Mouse (Mus musculus): ENCODE results near the gene Rgs9bp. TPM values are rescaled to one million over a fixed set of nuclear protein-coding genes. Genes with fewer than 3 reads are reported as not detected.
"Not testable (repeated sequence)": the region's sequence is repeated elsewhere in the genome, so short reads cannot be mapped to it uniquely, and the experiment has no call there.

Rgs9bp gene
- polyA plus RNA-seq, 1 experiment from 2014 or later = 0.04 TPM

- not testable (repeated sequence) for H3K9me3 ChIP-seq; H3K4me1 ChIP-seq; H3K9ac ChIP-seq; H3K4me3 ChIP-seq (replicated peaks); H3K27ac ChIP-seq; ATAC-seq (ENCODE audit: low FRiP score); H3K4me2 ChIP-seq; H3K36me3 ChIP-seq (replicated peaks)
- 0 out of 2 replicates have a peak, but pooled peaks cover 10% of the 10 kb centered on the region for H3K27me3 ChIP-seq
- 16% methylated on average over 6 of the region's 6 CpGs for WGBS
These were observed 14.5 kb downstream of the Rgs9bp start for GRCm38 (mm10) chr7:35570883-35571282.

- 0 out of 2 replicates have a peak, but pooled peaks cover 10% of the 10 kb centered on the region for H3K27me3 ChIP-seq
- ATAC-seq (ENCODE audit: low FRiP score); H3K9me3 ChIP-seq; H3K4me1 ChIP-seq; H3K9ac ChIP-seq; H3K27ac ChIP-seq; H3K4me3 ChIP-seq (replicated peaks); H3K4me2 ChIP-seq; H3K36me3 ChIP-seq (replicated peaks): not testable (repeated sequence)
- 95% methylated on average over 4 of the region's 4 CpGs for WGBS
These were observed 15.7 kb downstream of the Rgs9bp start for GRCm38 (mm10) chr7:35569724-35570123.

- not testable (repeated sequence) for H3K27me3 ChIP-seq; H3K4me3 ChIP-seq (replicated peaks); H3K4me1 ChIP-seq; H3K27ac ChIP-seq; H3K4me2 ChIP-seq; H3K9ac ChIP-seq; H3K36me3 ChIP-seq (replicated peaks); H3K9me3 ChIP-seq; ATAC-seq (ENCODE audit: low FRiP score)
- 82% methylated on average over 13 of the region's 13 CpGs for WGBS
These were observed 19.4 kb downstream of the Rgs9bp start for GRCm38 (mm10) chr7:35565965-35566364.

DNA sequence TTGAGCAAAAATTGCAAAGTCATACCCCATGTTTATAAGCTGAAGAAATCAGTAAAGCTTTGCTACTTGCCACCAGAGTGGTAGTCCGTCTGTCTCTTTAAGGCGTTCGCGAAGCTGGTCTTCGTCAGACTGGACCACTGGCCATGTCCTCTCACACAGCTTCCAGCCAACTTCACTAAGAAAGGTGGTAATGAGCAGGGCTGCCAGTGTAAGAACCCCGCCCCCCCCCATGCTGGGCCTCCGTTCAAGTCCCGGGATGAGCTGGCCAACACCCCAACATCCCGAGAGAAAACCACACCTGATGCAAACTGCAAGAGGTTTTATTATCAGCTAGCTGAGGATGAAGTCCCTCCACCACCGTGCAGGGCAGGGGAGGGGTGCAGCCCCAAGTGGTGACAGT lies 20.5 kb downstream of the Rgs9bp start:
- 90% methylated on average over 10 of the region's 10 CpGs for WGBS
- not testable (repeated sequence) for H3K27ac ChIP-seq; ATAC-seq (ENCODE audit: low FRiP score)

DNA sequence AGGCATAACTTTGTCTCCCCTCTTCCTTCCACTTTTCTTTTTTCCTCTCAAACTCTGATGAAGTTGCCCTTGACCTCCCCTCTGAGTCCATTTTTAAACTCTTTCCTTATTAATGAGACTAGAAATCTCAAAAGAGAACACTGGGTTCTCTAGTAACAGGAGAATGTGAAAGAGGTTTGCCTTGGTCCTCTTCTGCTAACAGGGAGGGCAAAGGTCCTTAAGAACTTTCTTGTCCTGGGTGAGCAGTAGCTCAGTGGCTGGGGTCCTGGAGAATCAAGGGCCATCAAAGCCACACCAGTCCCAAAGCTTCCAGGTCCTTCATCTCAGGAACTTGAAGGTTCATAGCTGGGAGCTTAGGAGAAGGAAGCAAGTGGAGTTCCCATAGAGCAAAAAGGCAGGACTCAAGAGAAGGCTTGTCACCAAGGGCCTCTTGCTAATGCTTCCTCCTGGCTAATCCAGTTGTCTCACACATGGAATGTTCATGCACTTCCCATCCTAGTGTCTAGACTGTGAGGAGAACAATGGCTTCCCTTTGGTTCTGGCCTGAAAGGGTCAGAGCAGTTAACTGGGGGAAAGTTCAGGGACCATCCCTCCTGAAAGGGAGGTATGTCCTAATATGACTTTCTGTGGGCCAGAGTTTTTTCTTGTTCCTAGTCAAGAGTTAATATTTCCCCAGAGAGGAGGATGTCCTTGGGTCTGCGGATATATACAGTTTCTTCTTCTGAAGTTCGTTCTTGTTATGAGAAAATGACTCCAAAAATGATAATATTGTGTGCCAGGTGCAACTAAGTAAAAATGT lies 21.1 kb downstream of the Rgs9bp start:
- Histone ChIP-seq H3K9ac (no peak overlapping the region), H3K4me3 (replicated peaks) (no peak overlapping the region), H3K4me1 (no peaks in the 10 kb centered on the region), H3K27ac (no peak overlapping the region), H3K27me3 (peaks cover 9% of the 10 kb centered on the region; the same call in 1 of the 2 replicates), H3K36me3 (replicated peaks) (no peaks in the 10 kb centered on the region), H3K4me2 (no peak overlapping the region), H3K9me3 (no peaks in the 10 kb centered on the region)
- no peak for ATAC-seq (ENCODE audit: low FRiP score)
- WGBS = 94% methylated on average over 2 of the region's 2 CpGs

More for the DNA sequence above, 20.5 kb downstream of the Rgs9bp start:
- H3K9ac ChIP-seq; H3K4me2 ChIP-seq; H3K4me1 ChIP-seq; H3K36me3 ChIP-seq (replicated peaks); H3K27me3 ChIP-seq; H3K4me3 ChIP-seq (replicated peaks); H3K9me3 ChIP-seq: not testable (repeated sequence)

DNA sequence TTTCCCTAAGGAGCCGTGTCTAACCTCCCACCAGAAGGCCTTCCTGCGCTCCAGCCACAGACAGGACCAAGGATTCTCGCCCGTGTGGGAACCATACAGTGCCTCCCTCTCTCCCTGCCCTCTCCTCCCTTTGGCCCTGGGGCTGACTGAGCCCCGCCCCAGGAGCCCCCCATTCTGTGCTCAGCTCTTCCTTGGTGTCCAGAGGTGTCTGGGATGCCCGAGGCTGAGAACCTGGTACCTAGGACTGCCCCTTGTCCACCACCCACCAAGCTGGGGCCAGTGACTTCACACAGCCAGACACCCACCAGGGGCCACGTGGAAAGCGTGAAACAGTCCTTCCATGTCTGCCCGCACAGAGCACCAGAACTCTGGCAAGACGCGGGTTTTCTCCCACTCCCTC lies 22.3 kb downstream of the Rgs9bp start:
- Histone ChIP-seq H3K27me3 (peaks cover 9% of the 10 kb centered on the region; the same call in 1 of the 2 replicates), H3K4me2 (no peak overlapping the region), H3K27ac (no peak overlapping the region), H3K36me3 (replicated peaks) (no peaks in the 10 kb centered on the region), H3K4me3 (replicated peaks) (no peak overlapping the region), H3K4me1 (no peaks in the 10 kb centered on the region), H3K9ac (no peak overlapping the region), H3K9me3 (no peaks in the 10 kb centered on the region)
- WGBS = 75% methylated on average over 11 of the region's 11 CpGs
- ATAC-seq (ENCODE audit: low FRiP score) = no peak

GRCm38 (mm10) chr7:35559838-35560237 lies 25.5 kb downstream of the Rgs9bp start:
- Histone ChIP-seq H3K4me2 (no peak overlapping the region), H3K9me3 (no peaks in the 10 kb centered on the region), H3K4me1 (peaks cover 8% of the 10 kb centered on the region), H3K27ac (no peak overlapping the region), H3K9ac (no peak overlapping the region), H3K4me3 (replicated peaks) (no peak overlapping the region), H3K36me3 (replicated peaks) (no peaks in the 10 kb centered on the region), H3K27me3 (peaks cover 9% of the 10 kb centered on the region; the same call in 1 of the 2 replicates)
- no peak for ATAC-seq (ENCODE audit: low FRiP score)
- 94% methylated on average over 3 of the region's 3 CpGs for WGBS

DNA sequence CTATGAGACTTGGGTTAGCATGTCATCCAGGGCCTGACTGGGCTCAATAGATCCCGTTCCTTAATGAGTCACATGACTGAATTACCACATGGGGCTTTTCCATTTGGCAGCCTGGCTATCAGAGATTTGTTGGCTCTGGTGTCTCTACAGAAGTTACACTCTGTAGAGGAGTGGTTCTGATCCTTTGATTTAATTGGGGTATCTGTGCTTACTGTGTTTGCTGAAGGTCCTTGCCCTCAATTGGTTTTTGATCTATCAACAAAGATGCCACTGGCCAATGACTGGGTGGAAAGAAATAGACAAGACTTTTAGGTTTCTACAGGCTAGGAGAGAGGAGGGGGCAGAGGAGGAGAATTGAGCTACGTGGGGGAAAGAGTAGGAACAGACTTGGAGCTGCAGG lies 26.7 kb downstream of the Rgs9bp start:
- H3K9me3 ChIP-seq = no peaks in the 10 kb centered on the region
- H3K4me1 ChIP-seq = peaks cover 16% of the 10 kb centered on the region
- no peak overlapping the region for H3K4me2 ChIP-seq
- H3K36me3 ChIP-seq (replicated peaks) = no peaks in the 10 kb centered on the region
- ATAC-seq (ENCODE audit: low FRiP score) = no peak
- no peak overlapping the region for H3K9ac ChIP-seq
- peaks cover 9% of the 10 kb centered on the region; the same call in 1 of the 2 replicates for H3K27me3 ChIP-seq
- WGBS = 65% methylated on average over 2 of the region's 2 CpGs
- H3K27ac ChIP-seq = no peak overlapping the region
- H3K4me3 ChIP-seq (replicated peaks) = no peak overlapping the region

GRCm38 (mm10) chr7:35557577-35557976 lies 27.8 kb downstream of the Rgs9bp start:
- Histone ChIP-seq H3K4me2 (no peak overlapping the region), H3K9ac (no peak overlapping the region), H3K4me1 (peaks cover 16% of the 10 kb centered on the region), H3K27ac (no peak overlapping the region), H3K36me3 (replicated peaks) (no peaks in the 10 kb centered on the region), H3K9me3 (no peaks in the 10 kb centered on the region), H3K27me3 (peaks cover 6% of the 10 kb centered on the region; the same call in 1 of the 2 replicates), H3K4me3 (replicated peaks) (no peak overlapping the region)
- WGBS = 89% methylated on average over 3 of the region's 3 CpGs
- no peak for ATAC-seq (ENCODE audit: low FRiP score)

GRCm38 (mm10) chr7:35556905-35557304 lies 28.5 kb downstream of the Rgs9bp start:
- Histone ChIP-seq H3K4me2 (no peak overlapping the region), H3K9me3 (no peaks in the 10 kb centered on the region), H3K4me3 (replicated peaks) (no peak overlapping the region), H3K9ac (no peak overlapping the region), H3K27me3 (0 out of 2 replicates have a peak, but pooled peaks cover 4% of the 10 kb centered on the region), H3K4me1 (peaks cover 16% of the 10 kb centered on the region), H3K36me3 (replicated peaks) (no peaks in the 10 kb centered on the region), H3K27ac (no peak overlapping the region)
- ATAC-seq (ENCODE audit: low FRiP score) = no peak
- WGBS = 92% methylated on average over 5 of the region's 5 CpGs

- Histone ChIP-seq H3K27me3 (0 out of 2 replicates have a peak, but pooled peaks cover 3% of the 10 kb centered on the region), H3K4me1 (peaks cover 16% of the 10 kb centered on the region), H3K4me3 (replicated peaks) (peak within 1 kb of the TSS; percentile 76), H3K9ac (peak within 1 kb of the TSS; percentile 88), H3K4me2 (peak within 1 kb of the TSS; percentile 80), H3K36me3 (replicated peaks) (0 out of 2 replicates have a peak, but pooled peaks cover 1% of the 10 kb centered on the region), H3K9me3 (no peaks in the 10 kb centered on the region), H3K27ac (peak within 1 kb of the TSS; percentile 94)
- 82% methylated on average over 4 of the region's 4 CpGs for WGBS
- no peak for ATAC-seq (ENCODE audit: low FRiP score)
These were observed 29.2 kb downstream of the Rgs9bp start, which contains the start of gene Nudt19 for GRCm38 (mm10) chr7:35556205-35556603. Gene Nudt19, minus strand, starts transcription at chr7:35556304.

GRCm38 (mm10) chr7:35555224-35556204 lies 29.9 kb downstream of the Rgs9bp start:
- Histone ChIP-seq H3K9me3 (no peaks in the 10 kb centered on the region), H3K36me3 (replicated peaks) (peaks cover 7% of the 10 kb centered on the region), H3K27me3 (no peaks in the 10 kb centered on the region), H3K27ac (peak overlapping the region; percentile 94), H3K9ac (peak overlapping the region; percentile 88), H3K4me1 (peaks cover 16% of the 10 kb centered on the region), H3K4me2 (peak overlapping the region; percentile 80), H3K4me3 (replicated peaks) (peak overlapping the region; percentile 76)
- ATAC-seq (ENCODE audit: low FRiP score) = peak; percentile 94
- 1% methylated on average over 85 of the region's 93 CpGs for WGBS

Measured in forebrain, embryonic 12.5 days (tissue).